Mouse (Mus musculus): ENCODE results near the gene Arid3a. TPM values are rescaled to one million over a fixed set of nuclear protein-coding genes. Genes with fewer than 3 reads are reported as not detected.

The Arid3a gene
- polyA plus RNA-seq, 1 experiment from 2014 or later, result 7.0 TPM

DNA sequence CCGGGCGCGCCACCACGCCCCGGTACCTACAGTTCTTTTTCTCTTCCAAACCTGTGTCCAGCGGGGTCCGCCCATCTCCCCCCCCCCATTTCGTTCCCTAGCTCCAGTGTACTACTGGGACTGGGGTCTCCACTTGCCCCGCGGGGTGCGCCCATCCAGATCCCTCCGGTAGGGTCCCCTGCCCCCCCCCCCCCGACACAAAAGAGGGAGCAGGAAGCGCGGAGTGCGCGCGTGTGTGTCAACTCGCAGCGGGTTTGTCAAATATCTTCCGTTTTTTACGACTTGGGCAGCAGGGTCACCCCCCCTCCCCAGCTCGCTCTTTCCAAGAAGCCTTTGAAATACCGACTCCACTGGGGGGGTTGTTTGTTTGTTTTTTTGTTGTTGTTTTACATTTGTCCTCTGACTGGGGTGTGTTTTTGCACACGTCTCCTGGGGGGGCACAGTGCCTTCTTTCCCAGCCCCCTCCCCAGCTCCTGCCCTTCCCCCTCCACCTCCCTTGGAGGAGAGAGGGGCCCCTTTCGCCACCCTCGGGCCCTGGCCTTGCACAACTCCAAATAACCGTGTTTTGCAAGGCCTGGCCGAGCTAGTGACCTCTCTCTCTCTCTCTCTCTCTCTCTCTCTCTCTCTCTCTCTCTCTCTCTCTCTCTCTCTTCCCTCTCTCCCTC lies 1.3 kb downstream of the Arid3a start:
- no peaks in the 10 kb centered on the region for H3K9me3 ChIP-seq (ENCODE audit: control insufficient read depth, low read length)
- peak overlapping the region; percentile 74 for H3K9ac ChIP-seq (ENCODE audit: low read length)
- peaks cover 33% of the 10 kb centered on the region for H3K4me1 ChIP-seq (ENCODE audit: control insufficient read depth, insufficient read depth, low read length)
- H3K36me3 ChIP-seq (ENCODE audit: control insufficient read depth, insufficient read depth, low read length), result peaks cover 6% of the 10 kb centered on the region
- DNase-seq (ENCODE audit: low spot score) (peak; percentile 48), ATAC-seq (ENCODE audit: insufficient read depth, low FRiP score, low TSS enrichment) (no peak)
- peak overlapping the region; percentile 86 for H3K27ac ChIP-seq (ENCODE audit: low read depth, low read length)
- H3K27me3 ChIP-seq (ENCODE audit: control insufficient read depth, insufficient read depth, low read length), result peaks cover 5% of the 10 kb centered on the region
- WGBS, result 0% methylated on average over 28 of the region's 29 CpGs
- peak overlapping the region; percentile 56 for H3K4me2 ChIP-seq (ENCODE audit: low read depth)
- peak overlapping the region; percentile 65 for H3K4me3 ChIP-seq (ENCODE audit: low read depth, low read length)

DNA sequence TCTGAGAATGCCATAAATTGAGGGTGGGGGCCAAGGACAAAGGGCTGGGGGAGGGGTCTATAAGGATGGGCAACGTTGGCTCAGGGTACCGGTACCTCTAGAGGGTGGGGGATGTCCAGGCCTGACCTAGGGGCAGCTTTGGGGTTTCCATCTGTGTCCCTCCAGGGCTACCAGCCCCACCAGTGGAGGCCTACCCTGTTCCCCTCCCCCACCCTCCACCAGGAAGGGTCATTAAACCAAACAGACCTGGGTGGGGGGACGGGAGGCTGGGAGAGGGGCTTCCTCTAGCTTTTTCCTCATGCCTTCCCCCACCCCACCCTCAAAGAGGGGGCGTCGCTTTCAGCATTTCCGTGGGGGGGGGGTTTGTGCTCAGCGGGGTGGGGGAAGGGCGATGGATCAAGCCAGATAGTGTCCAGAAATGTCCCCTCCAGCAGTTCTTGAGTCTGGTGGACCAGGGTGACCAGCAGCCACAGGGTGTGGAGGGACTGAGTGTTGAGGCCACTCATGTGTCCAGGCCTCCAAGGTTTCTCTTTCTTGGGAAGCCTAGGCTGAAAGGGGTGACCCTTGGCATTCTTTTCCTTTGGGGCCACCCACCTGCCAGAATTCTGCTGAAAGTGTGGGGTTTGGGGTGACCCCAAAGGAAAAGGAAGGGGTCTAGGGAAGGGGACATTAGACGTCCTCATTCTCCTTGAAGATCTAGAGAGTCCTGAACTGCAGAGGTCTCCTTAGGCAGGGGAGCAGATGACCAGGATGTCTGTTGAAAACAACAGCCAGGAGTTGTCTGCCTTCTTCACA lies 2.3 kb downstream of the Arid3a start:
- Histone ChIP-seq H3K9ac (ENCODE audit: low read length) (peak overlapping the region; percentile 74), H3K4me1 (ENCODE audit: control insufficient read depth, insufficient read depth, low read length) (peaks cover 39% of the 10 kb centered on the region)
- no peak for ATAC-seq (ENCODE audit: insufficient read depth, low FRiP score, low TSS enrichment)

DNA sequence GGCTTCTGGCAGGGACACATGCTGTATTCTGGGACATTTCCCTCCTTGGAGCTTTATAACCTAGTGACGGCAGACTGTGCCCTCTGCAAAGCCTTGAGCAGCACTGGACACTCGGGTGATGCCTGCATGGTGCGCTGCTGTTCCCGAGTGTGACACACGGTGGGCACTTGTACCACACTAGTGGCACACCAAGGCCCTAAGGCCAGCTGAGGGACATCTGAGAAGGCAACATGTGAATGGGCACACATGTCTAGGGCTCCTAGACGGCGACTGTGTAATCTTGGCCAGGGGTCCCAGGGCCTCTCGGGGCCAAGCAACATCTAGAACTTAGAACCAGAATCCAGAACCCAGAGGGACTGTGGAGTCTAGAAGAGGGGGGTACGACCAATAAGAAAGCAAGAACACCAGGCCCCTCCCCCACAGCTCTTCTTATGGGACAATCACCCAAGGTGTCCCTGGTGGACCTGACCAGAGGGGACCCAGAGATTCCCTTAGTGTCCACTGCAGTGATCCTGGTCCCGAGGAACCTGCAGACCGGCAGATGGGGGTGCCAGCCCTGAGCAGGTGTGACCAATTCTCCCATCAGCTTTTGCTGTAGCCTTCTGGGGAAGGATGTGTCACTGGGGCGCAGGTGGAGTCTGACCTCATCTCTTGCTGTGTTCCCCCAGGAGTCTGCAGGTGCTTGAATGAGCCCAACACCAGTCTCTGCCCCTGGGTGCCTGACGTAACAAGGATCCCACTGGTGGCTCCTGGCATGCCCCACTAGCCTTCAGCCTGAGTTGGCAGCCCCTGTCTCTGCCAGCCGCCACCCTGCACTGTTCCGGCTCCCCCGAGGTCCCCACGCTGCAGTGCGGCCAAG lies 3.4 kb downstream of the Arid3a start:
- peaks cover 39% of the 10 kb centered on the region for H3K4me1 ChIP-seq (ENCODE audit: control insufficient read depth, insufficient read depth, low read length)
- no peak for DNase-seq (ENCODE audit: low spot score)
- H3K36me3 ChIP-seq (ENCODE audit: control insufficient read depth, insufficient read depth, low read length), result peaks cover 6% of the 10 kb centered on the region
- no peak overlapping the region for H3K9ac ChIP-seq (ENCODE audit: low read length)
- H3K27ac ChIP-seq (ENCODE audit: low read depth, low read length), result no peak overlapping the region
- WGBS, result 88% methylated on average over 18 of the region's 18 CpGs
- H3K27me3 ChIP-seq (ENCODE audit: control insufficient read depth, insufficient read depth, low read length), result no peaks in the 10 kb centered on the region
- H3K4me2 ChIP-seq (ENCODE audit: low read depth), result no peak overlapping the region
- no peak for ATAC-seq (ENCODE audit: insufficient read depth, low FRiP score, low TSS enrichment)
- H3K9me3 ChIP-seq (ENCODE audit: control insufficient read depth, low read length), result no peaks in the 10 kb centered on the region
- no peak overlapping the region for H3K4me3 ChIP-seq (ENCODE audit: low read depth, low read length)

More for the DNA sequence above, 2.3 kb downstream of the Arid3a start:
- Histone ChIP-seq H3K4me2 (ENCODE audit: low read depth) (peak overlapping the region; percentile 56), H3K4me3 (ENCODE audit: low read depth, low read length) (peak overlapping the region; percentile 65), H3K27ac (ENCODE audit: low read depth, low read length) (peak overlapping the region; percentile 86), H3K36me3 (ENCODE audit: control insufficient read depth, insufficient read depth, low read length) (peaks cover 6% of the 10 kb centered on the region), H3K9me3 (ENCODE audit: control insufficient read depth, low read length) (no peaks in the 10 kb centered on the region), H3K27me3 (ENCODE audit: control insufficient read depth, insufficient read depth, low read length) (no peaks in the 10 kb centered on the region)
- no peak for DNase-seq (ENCODE audit: low spot score)
- 17% methylated on average over 9 of the region's 9 CpGs for WGBS

DNA sequence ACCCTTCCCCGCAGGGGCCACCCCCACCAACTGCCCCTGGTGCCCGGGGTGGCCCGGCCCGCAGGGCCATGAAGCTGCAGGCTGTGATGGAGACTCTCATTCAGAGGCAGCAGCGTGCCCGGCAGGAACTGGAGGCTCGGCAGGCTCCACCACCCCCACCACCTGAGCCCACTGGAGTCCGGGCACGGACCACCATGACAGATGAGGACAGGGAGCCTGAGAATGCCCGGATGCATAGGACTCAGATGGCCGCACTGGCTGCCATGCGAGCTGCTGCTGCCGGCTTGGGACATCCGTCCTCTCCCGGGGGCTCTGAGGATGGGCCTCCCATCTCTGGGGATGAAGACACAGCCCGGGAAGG lies 4.0 kb downstream of the Arid3a start:
- WGBS, result 83% methylated on average over 16 of the region's 16 CpGs
- Histone ChIP-seq H3K9me3 (ENCODE audit: control insufficient read depth, low read length) (no peaks in the 10 kb centered on the region), H3K4me3 (ENCODE audit: low read depth, low read length) (no peak overlapping the region), H3K9ac (ENCODE audit: low read length) (no peak overlapping the region), H3K36me3 (ENCODE audit: control insufficient read depth, insufficient read depth, low read length) (peaks cover 6% of the 10 kb centered on the region), H3K27ac (ENCODE audit: low read depth, low read length) (no peak overlapping the region), H3K4me2 (ENCODE audit: low read depth) (no peak overlapping the region), H3K27me3 (ENCODE audit: control insufficient read depth, insufficient read depth, low read length) (no peaks in the 10 kb centered on the region), H3K4me1 (ENCODE audit: control insufficient read depth, insufficient read depth, low read length) (peaks cover 39% of the 10 kb centered on the region)
- ATAC-seq (ENCODE audit: insufficient read depth, low FRiP score, low TSS enrichment), result no peak
- DNase-seq (ENCODE audit: low spot score), result no peak

GRCm38 (mm10) chr10:79931797-79932196 lies 5.0 kb downstream of the Arid3a start:
- Histone ChIP-seq H3K4me2 (ENCODE audit: low read depth) (no peak overlapping the region), H3K36me3 (ENCODE audit: control insufficient read depth, insufficient read depth, low read length) (peaks cover 6% of the 10 kb centered on the region), H3K4me1 (ENCODE audit: control insufficient read depth, insufficient read depth, low read length) (peaks cover 33% of the 10 kb centered on the region), H3K27ac (ENCODE audit: low read depth, low read length) (no peak overlapping the region), H3K9me3 (ENCODE audit: control insufficient read depth, low read length) (no peaks in the 10 kb centered on the region), H3K4me3 (ENCODE audit: low read depth, low read length) (no peak overlapping the region), H3K9ac (ENCODE audit: low read length) (no peak overlapping the region), H3K27me3 (ENCODE audit: control insufficient read depth, insufficient read depth, low read length) (no peaks in the 10 kb centered on the region)
- ATAC-seq (ENCODE audit: insufficient read depth, low FRiP score, low TSS enrichment) (no peak), DNase-seq (ENCODE audit: low spot score) (no peak)
- 82% methylated on average over 9 of the region's 9 CpGs for WGBS

- peak; percentile 52 for DNase-seq (ENCODE audit: low spot score)
- H3K9ac ChIP-seq (ENCODE audit: low read length), result no peak overlapping the region; the same call in 1 of the 2 replicates
- H3K36me3 ChIP-seq (ENCODE audit: control insufficient read depth, insufficient read depth, low read length), result peaks cover 6% of the 10 kb centered on the region
- peaks cover 33% of the 10 kb centered on the region for H3K4me1 ChIP-seq (ENCODE audit: control insufficient read depth, insufficient read depth, low read length)
- ATAC-seq (ENCODE audit: insufficient read depth, low FRiP score, low TSS enrichment), result no peak
- peak overlapping the region; percentile 23; the same call in 1 of the 2 replicates for H3K27ac ChIP-seq (ENCODE audit: low read depth, low read length)
- H3K9me3 ChIP-seq (ENCODE audit: control insufficient read depth, low read length), result no peaks in the 10 kb centered on the region
- H3K27me3 ChIP-seq (ENCODE audit: control insufficient read depth, insufficient read depth, low read length), result no peaks in the 10 kb centered on the region
- peak overlapping the region; percentile 19 for H3K4me2 ChIP-seq (ENCODE audit: low read depth)
- WGBS, result 9% methylated on average over 8 of the region's 8 CpGs
- H3K4me3 ChIP-seq (ENCODE audit: low read depth, low read length), result no peak overlapping the region
Observed at GRCm38 (mm10) chr10:79932736-79933135, 5.9 kb downstream of the Arid3a start.

DNA sequence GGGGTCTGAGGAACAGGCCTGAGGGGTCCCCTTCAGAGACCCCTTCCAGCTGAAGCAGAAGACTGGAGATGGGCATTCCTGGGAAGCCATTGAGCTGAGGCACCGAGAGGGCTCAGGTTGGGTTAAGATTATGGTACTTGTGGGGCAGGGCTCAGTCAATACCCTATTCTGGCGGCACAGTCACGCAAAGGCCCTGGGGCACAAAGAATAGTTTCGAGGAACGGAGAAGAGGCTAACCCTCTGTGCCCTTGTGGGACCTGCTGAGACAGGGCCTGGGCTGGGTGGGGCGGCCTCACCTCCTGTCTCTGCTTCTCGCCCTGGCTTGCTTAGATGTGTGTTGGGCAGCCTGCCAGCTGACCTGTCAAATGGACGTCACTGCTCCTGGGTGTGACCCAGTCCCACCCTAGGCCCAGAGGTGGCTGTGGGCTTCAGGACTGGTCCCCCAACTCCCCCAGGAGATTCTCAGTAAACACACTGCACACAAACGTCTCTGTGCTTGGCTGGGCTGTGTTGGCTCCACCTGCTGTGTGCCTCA lies 6.4 kb downstream of the Arid3a start:
- Histone ChIP-seq H3K4me2 (ENCODE audit: low read depth) (no peak overlapping the region; the same call in 1 of the 2 replicates), H3K4me1 (ENCODE audit: control insufficient read depth, insufficient read depth, low read length) (peaks cover 36% of the 10 kb centered on the region), H3K27ac (ENCODE audit: low read depth, low read length) (0 out of 2 replicates have a peak overlapping the region, but pooled peaks have one; percentile 34), H3K4me3 (ENCODE audit: low read depth, low read length) (no peak overlapping the region), H3K9ac (ENCODE audit: low read length) (no peak overlapping the region; the same call in 1 of the 2 replicates), H3K9me3 (ENCODE audit: control insufficient read depth, low read length) (no peaks in the 10 kb centered on the region), H3K27me3 (ENCODE audit: control insufficient read depth, insufficient read depth, low read length) (no peaks in the 10 kb centered on the region), H3K36me3 (ENCODE audit: control insufficient read depth, insufficient read depth, low read length) (peaks cover 6% of the 10 kb centered on the region)
- no peak for DNase-seq (ENCODE audit: low spot score)
- WGBS, result 55% methylated on average over 9 of the region's 9 CpGs
- ATAC-seq (ENCODE audit: insufficient read depth, low FRiP score, low TSS enrichment), result no peak

DNA sequence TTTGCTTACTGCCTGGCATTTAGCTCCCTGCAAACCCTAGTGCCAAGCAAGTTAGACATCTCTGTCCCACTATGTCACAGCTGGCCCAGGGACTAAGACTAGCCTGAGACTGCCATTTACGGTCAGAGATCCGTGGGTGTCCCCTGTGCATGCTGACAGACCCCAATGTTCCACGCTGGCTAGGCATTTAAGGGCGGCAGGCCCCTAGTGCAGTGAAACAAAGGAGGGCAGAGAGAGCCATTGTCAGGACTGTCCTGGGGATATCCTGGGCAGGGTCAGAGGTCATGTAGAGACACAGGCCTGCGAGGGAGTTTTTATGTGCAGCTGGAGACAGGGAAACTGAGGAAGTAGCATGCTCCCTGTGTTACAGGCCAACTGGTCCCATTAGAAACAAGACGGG lies 7.0 kb downstream of the Arid3a start:
- no peak overlapping the region for H3K27ac ChIP-seq (ENCODE audit: low read depth, low read length)

More for the DNA sequence above, 7.0 kb downstream of the Arid3a start:
- WGBS, result 30% methylated on average over 6 of the region's 6 CpGs
- H3K36me3 ChIP-seq (ENCODE audit: control insufficient read depth, insufficient read depth, low read length), result peaks cover 6% of the 10 kb centered on the region
- no peak for DNase-seq (ENCODE audit: low spot score)
- H3K9me3 ChIP-seq (ENCODE audit: control insufficient read depth, low read length), result no peaks in the 10 kb centered on the region
- H3K4me1 ChIP-seq (ENCODE audit: control insufficient read depth, insufficient read depth, low read length), result peaks cover 34% of the 10 kb centered on the region
- no peak overlapping the region for H3K9ac ChIP-seq (ENCODE audit: low read length)
- H3K4me2 ChIP-seq (ENCODE audit: low read depth), result no peak overlapping the region
- no peaks in the 10 kb centered on the region for H3K27me3 ChIP-seq (ENCODE audit: control insufficient read depth, insufficient read depth, low read length)
- no peak for ATAC-seq (ENCODE audit: insufficient read depth, low FRiP score, low TSS enrichment)
- H3K4me3 ChIP-seq (ENCODE audit: low read depth, low read length), result no peak overlapping the region

Data from neural tube, embryonic 11.5 days (tissue).